14 mouse cellular contexts compared by ENCODE assay signal in genomic region chr5:124225891-124226290, GRCm38 (mm10). TPM values are rescaled to one million over a fixed set of nuclear protein-coding genes. Genes with fewer than 3 reads are reported as not detected.
DNase-seq lines count a peak whose midpoint lies in the region; ATAC-seq and TF ChIP-seq lines count a peak whose summit lies in the region.
"Had no signal": no experiment of that assay in that cellular context is flagged by ENCODE, and none has a peak within 500 bp of the region (broad histone marks: within the 10 kb centered on the region; RNA-seq: fewer than 3 reads in every experiment).

No protein-coding gene starts in this region.

- no peak overlapping the region for H3K4me3 ChIP-seq in heart, postnatal 0 days (ENCODE audit: low read depth, low read length)
- H3K4me3 ChIP-seq in cerebellum, adult 2 months (replicated peaks; ENCODE audit: insufficient read depth, low read depth, low read length) = no peak overlapping the region
- H3K4me3 ChIP-seq: hindbrain, embryonic 15.5 days; limb, embryonic 12.5 days; midbrain, embryonic 13.5 days; stomach, embryonic 15.5 days had no signal

- TF ChIP-seq POLR2A in cerebellum, adult 2 months (IDR thresholded peaks at IDR 0.05; ENCODE audit: borderline replicate concordance, insufficient read depth, low read length) = no peak

- peak overlapping the region; percentile 1; the same call in 1 of the 2 replicates for H3K27ac ChIP-seq in heart, postnatal 0 days (ENCODE audit: low read depth)
- H3K27ac ChIP-seq in cerebellum, adult 2 months (ENCODE audit: insufficient read depth, low read length) = no peak overlapping the region
- H3K27ac ChIP-seq: hindbrain, embryonic 15.5 days; midbrain, embryonic 13.5 days; stomach, embryonic 15.5 days had no signal

- no peaks in the 10 kb centered on the region for H3K27me3 ChIP-seq in heart, postnatal 0 days (ENCODE audit: control insufficient read depth, insufficient read depth, low read length)
- H3K27me3 ChIP-seq in cerebellum, adult 2 months (ENCODE audit: control insufficient read depth, insufficient read depth, low read length) = no peaks in the 10 kb centered on the region
- H3K27me3 ChIP-seq: hindbrain, embryonic 15.5 days; limb, embryonic 12.5 days; midbrain, embryonic 13.5 days; stomach, embryonic 15.5 days had no signal

- no peak overlapping the region for H3K4me2 ChIP-seq in heart, postnatal 0 days (ENCODE audit: low read depth, low read length)
- H3K4me2 ChIP-seq: hindbrain, embryonic 15.5 days; limb, embryonic 12.5 days; midbrain, embryonic 13.5 days; stomach, embryonic 15.5 days had no signal

- no peaks in the 10 kb centered on the region for H3K36me3 ChIP-seq in heart, postnatal 0 days (replicated peaks; ENCODE audit: control insufficient read depth, insufficient read depth, low read length)
- H3K36me3 ChIP-seq: hindbrain, embryonic 15.5 days; limb, embryonic 12.5 days; midbrain, embryonic 13.5 days; stomach, embryonic 15.5 days had no signal

- no peak for TF ChIP-seq CTCF in heart, postnatal 0 days (IDR thresholded peaks at IDR 0.05; ENCODE audit: low read depth)
- no peak for TF ChIP-seq CTCF in cerebellum, adult 2 months (IDR thresholded peaks at IDR 0.05; ENCODE audit: borderline replicate concordance, insufficient read depth, low read depth, low read length)

- no peaks in the 10 kb centered on the region for H3K9me3 ChIP-seq in heart, postnatal 0 days (replicated peaks; ENCODE audit: control insufficient read depth, low read length)
- H3K9me3 ChIP-seq: G1E; hindbrain, embryonic 15.5 days; limb, embryonic 12.5 days; midbrain, embryonic 13.5 days; stomach, embryonic 15.5 days had no signal

- 69% methylated on average over 7 of the region's 7 CpGs for WGBS in heart, postnatal 0 days
- WGBS in cerebellum, adult 2 months = 94% methylated on average over 7 of the region's 7 CpGs

- no peak for DNase-seq in heart, postnatal 0 days (ENCODE audit: low spot score)
- no peak for DNase-seq in heart, adult 18-20 months
- DNase-seq in B cell, adult 2 months = peak; percentile 40 to 44
- DNase-seq in cerebellum, adult 2 months = no peak
- no peak for DNase-seq in natural killer cell, adult 2 months (ENCODE audit: low spot score in 2 of 2)
- no peak for DNase-seq in gastrocnemius, postnatal 10 days
- DNase-seq: right cerebral cortex, postnatal 25 days had no signal

- peaks cover 64% of the 10 kb centered on the region for H3K4me1 ChIP-seq in heart, postnatal 0 days (ENCODE audit: control insufficient read depth, insufficient read depth)
- peaks cover 13% of the 10 kb centered on the region for H3K4me1 ChIP-seq in cerebellum, adult 2 months (ENCODE audit: control insufficient read depth, insufficient read depth, low read length)

- ATAC-seq in heart, postnatal 0 days (ENCODE audit: insufficient read depth, low read depth) = no peak
- 0 out of 2 replicates have a peak, but pooled peaks have one; percentile 16 for ATAC-seq in erythroblast, adult 5-6 weeks (replicated peaks; ENCODE audit: low FRiP score, poor library complexity, severe bottlenecking)
- peak; percentile 96 for ATAC-seq in megakaryocyte-erythroid progenitor cell, adult 5-6 weeks (replicated peaks; ENCODE audit: low FRiP score, low TSS enrichment, poor library complexity, severe bottlenecking)
- ATAC-seq: midbrain, embryonic 13.5 days had no signal

- H3K9ac ChIP-seq in heart, postnatal 0 days (replicated peaks; ENCODE audit: low read depth, low read length) = no peak overlapping the region
- H3K9ac ChIP-seq: hindbrain, embryonic 15.5 days; limb, embryonic 12.5 days; midbrain, embryonic 13.5 days; stomach, embryonic 15.5 days had no signal

- no peak for TF ChIP-seq EP300 in heart, postnatal 0 days (IDR thresholded peaks at IDR 0.05; ENCODE audit: low read depth)

RNA-seq across cellular contexts. Expression of gene Pitpnm2, which starts 23.7 kb away (rescaled TPM):
- total RNA-seq in heart, postnatal 0 days (2014; rRNA removed; ENCODE audit: low replicate concordance) = 17.1 and 28.6 TPM in 2 replicates
- polyA plus RNA-seq in heart, postnatal 0 days (2015; fragmentation: Nextera tagmentation; extraction: Ambion mirVana) = 3.1 and 3.2 TPM in 2 replicates
- total RNA-seq in heart, adult 18-20 months (2021) = 10 to 100 TPM; 36.8 to 38.9 TPM
- 0.42 and 1.9 TPM in 2 replicates for total RNA-seq in erythroblast, adult 5-6 weeks (2015; ENCODE audit: low replicate concordance)
- total RNA-seq in erythroblast, adult 5-6 weeks (2017; ENCODE audit: low replicate concordance) = 0.28 and 1.0 TPM in 2 replicates
- total RNA-seq in megakaryocyte-erythroid progenitor cell, adult 5-6 weeks (2014; fragmentation: Nextera tagmentation) = 23.7 and 33.3 TPM in 2 replicates
- total RNA-seq in megakaryocyte-erythroid progenitor cell, adult 5-6 weeks (2017) = 6.5 and 10.9 TPM in 2 replicates
- polyA plus RNA-seq in cerebellum, adult 2 months (2012; rRNA removed) = 54.2 and 64.2 TPM in 2 replicates
- 10 to 100 TPM; 20.8 to 25.4 TPM for total RNA-seq in gastrocnemius, postnatal 10 days (2021)

Comparison
In these comparisons a context has a peak if more than half of its experiments do, and no peak if none do; other contexts are left out.
1. DNase-seq: peak in B cell, adult 2 months (2 of 2); none in heart, postnatal 0 days (single experiment), heart, adult 18-20 months (0 of 2), cerebellum, adult 2 months (0 of 2), natural killer cell, adult 2 months (0 of 2) and gastrocnemius, postnatal 10 days (single experiment).